Mouse (Mus musculus) lung, adult 18-20 months (tissue): ENCODE measurements around the gene Unc93b1.

ENCODE experiments used
- DNase-seq, 2 experiments: peaks; one replicate each; pipeline ENCODE4 v3.0.0; 2022; ENCODE audit warnings: mixed read lengths in 2 of 2

Unc93b1 gene

DNA sequence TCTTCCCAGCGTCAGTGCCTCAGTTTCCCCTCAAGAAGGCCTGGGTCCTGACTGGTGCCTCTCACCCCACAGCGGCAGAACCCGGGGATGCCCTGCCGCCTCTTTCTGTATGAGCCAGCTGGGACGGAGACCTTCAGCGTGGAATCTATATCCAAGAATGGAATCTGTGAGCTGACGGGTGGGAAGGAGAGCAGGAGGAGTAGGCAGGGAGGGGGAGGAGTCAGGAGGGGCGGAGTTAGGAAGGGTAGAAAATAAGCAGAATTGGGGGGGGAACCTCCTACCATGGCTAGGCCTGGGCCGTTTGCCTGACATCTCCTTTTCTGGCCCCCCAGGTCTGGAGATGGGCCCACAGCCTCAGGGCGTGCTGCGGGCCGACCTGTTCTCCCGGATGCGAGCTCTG is 53.1 kb downstream of the Unc93b1 start:
- no peak for DNase-seq

DNA sequence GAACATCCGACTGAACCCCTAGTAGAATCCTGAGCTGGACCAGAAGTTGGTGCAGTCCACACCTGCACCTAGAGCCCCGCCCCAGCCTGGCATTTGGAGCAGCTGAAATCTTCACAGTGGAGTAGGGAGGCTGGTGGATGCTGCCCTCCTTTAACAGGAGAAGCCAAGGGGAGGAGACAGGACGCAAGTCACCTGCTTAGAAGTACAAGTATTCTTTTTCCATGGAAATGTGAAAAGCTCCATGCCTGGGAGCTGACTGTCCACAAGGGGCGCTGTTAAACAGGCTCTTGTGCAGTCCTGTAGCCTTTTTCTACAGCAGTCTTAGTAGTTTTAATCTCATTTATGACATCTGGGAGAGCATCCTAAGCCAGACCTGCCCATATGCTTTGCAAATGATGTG is 53.8 kb downstream of the Unc93b1 start:
- no peak for DNase-seq

DNA sequence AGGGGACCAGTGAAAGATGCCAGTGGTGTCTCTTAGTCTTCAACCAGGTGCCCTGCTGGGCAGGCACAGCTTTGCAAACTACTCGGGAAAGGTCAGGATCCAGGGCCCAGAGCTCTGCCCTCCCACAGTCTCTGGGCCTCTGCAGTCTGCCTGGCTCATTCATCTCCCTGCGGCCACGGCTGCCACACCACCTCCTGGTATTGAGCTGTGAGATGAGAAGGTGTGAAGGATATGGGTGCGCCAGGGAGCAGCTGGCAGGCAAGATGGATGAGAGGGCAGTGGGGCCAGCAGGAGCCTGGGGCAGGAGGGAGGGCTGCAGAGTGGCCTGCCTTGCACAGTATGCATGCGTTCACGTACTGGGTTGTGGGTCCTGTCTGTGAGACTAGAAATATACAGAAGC is 55.8 kb downstream of the Unc93b1 start:
- DNase-seq, result no peak

DNA sequence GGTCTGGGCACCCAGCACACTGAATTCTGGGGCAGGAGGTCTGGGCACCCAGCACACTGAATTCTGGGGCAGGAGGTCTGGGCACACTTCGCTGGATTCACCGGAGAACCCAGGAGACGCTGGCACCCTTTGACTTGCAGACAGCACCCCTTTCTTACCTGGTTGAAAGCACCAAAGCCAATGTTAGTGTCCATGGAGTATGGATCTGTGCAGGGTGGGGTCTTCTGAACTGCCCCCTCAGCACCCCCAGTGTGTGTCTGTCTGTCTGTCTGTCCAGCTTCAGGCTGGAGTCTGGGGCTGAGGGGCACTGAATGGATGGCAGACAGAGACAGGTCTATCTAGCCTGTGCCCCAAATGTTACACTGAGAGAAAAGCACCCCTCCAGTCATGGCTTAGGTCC is 56.6 kb downstream of the Unc93b1 start:
- DNase-seq, result no peak

DNA sequence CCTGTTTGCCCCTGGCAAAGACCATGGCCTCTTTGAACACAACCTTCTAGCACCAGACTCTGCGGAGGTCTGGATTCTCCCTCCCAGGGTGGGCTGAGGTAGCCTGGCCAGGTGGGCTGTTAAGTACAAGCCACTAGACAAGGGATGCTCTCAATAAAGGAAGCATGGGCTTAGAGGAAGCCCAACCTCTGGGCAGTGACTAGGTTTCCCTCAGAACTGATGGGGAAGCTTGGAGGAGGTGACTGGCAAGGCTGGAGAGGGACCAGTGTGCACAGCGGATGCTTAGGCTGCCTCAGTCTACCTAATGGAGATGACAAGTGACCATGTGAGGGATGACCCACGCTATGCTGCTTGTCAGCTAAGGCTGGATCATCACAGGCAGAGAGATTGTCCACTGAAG is 57.0 kb downstream of the Unc93b1 start:
- DNase-seq, result no peak

DNA sequence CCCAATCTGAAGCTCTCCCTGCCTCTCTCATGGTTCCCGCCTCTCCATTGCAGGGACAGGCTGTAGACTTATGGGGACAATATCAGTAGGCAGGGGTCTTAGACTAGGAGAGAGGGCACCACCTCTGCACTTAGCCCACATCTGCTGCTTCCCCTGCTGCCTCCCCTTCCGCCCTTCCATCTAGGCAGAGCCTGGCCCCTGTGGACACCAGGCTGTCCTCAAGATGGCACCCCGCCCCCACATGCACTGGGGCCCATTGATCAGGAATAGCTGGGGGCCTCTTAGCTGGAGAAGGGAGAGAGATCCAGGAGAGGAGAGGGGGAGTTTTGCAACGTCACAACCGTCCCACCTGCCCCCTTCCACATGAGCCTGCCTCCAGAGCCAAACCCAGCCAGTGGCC is 57.4 kb downstream of the Unc93b1 start, which contains the start of gene Tbx10:
Tbx10 (plus strand) TSS at position 337 of the 400 bp plus-strand sequence.
- no peak for DNase-seq

DNA sequence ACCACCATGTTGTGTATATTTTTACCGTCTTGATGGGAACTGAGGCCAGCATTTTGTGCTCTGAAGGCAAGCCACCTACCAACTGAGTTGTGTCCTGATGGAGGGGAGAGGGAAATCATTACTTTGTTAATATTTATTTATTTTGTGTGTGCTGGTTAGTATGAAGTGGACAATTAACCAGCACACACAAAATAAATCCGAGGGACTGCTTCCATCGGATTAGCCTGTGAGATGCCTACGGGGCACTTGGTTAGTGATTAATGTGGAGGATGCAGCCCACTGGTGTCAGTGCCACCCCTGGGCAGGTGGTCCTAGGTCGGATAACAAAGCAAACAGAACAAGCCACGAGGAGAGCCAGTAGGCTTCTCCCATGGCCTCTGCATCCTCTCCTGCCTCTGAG is 59.9 kb downstream of the Unc93b1 start:
- DNase-seq, result no peak

DNA sequence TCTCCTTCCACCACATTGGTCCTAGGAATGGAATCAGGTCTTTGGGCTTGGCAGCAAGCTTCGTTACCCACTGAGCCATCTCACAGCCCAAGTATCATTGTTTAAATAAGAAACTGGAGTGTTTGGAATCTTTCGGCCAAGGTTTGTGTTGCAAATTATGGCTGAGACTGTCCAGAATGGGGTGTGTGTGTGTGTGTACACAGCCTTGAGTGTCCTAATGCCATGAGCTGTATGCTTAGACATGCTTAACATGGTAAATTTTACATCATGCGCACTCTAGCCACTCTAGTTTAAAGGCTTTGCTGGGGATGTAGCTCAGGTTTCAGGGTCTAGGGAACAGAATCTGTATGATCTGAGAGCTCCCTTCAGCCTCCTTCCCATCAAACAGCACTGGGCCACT is 60.5 kb downstream of the Unc93b1 start:
- DNase-seq, result peak; percentile 30 to 36

DNA sequence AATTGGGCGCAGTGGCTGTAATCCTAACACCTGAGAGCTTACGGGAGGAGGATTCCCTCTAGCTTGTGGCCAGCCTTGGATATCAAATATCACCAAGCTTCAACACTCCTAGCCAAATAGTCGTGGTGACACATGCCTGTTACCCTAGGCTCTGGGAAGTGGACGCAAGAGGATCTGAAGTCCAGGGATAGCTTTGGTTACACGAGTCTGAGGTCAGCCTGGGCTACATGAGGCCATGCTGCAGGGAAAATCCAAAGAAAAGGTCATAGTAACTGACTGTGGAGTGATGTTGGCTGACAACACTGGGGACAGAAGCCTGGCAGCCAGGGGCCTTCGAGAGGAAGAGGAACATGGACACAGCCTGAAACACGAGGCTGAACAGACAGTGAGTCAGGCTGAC is 61.1 kb downstream of the Unc93b1 start:
- no peak for DNase-seq

DNA sequence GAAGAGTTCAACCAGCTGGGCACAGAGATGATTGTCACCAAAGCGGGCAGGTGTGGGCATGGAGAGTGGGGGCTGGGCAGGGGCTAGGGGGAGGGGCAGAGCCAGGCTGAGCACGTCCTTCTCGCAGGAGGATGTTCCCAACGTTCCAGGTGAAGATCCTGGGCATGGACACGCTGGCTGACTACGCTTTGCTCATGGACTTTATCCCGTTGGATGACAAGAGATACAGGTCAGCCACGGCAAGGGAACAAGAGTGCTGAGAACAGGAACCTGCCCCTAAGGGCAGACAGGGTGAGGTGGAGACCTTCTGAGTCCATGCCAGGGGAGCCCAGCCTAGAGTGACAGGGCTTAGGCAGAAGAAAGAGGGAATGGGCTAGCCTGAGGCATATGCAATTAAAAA is 61.8 kb downstream of the Unc93b1 start:
- no peak for DNase-seq

DNA sequence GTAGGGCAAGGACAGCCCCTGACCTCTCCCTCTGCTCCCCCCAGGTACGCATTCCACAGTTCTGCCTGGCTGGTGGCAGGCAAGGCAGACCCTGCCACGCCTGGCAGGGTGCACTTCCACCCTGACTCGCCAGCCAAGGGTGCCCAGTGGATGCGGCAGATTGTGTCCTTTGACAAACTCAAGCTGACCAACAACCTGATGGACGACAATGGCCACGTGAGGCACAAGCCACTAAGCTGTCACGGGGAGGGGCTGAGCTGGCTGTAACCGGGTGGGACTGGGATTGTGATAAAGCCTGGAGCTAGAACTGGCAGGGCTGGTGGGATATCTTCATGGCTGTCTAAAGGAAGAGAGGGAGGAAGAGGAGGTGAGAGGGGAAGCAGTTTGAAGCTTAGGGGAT is 62.2 kb downstream of the Unc93b1 start:
- no peak for DNase-seq

DNA sequence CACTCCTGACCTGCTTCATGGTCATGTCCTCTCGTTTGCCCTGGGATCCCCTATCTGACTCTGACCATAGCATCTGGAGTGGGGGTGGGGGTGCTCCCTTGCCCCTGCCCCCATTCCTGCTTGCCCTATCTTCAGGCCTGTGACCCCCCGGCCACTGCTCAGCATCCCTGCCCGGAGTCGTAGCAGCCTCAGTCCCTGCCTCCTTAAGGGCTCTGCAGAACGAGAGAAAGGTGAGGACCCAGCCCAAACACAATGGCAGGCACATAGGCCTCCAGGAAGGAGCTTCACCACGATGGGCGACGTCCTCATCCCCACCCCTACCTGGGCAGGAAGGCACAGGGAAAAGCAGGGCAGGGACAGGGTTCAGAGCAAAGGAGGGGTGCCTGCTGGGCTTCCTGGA is 63.3 kb downstream of the Unc93b1 start:
- DNase-seq, result no peak
